Mouse (Mus musculus) intestine, postnatal 0 days (tissue): ENCODE measurements at regions not wholly inside any gene's neighbourhood (a gene's known extent, or its start where the extent isn't known, plus 50 kb on each side); places are given as distances from the start of the nearest gene placed in this dataset.
A peak's percentile ranks its signal among the peaks of the same experiment; 100 is the strongest.
"Not testable (repeated sequence)": the region's sequence is repeated elsewhere in the genome, so short reads cannot be mapped to it uniquely, and the experiment has no call there.

ENCODE experiments used
- ATAC-seq: fragments of 200-750 bp; cut with Nextera tagmentation; 2 replicates; pipeline ENCODE4 v1.8.0; 2017; ENCODE audit warnings: mild to moderate bottlenecking, moderate TSS enrichment, moderate library complexity
- H3K27ac ChIP-seq: fragments of 300-500 bp; sonication (generic); 2 replicates; pipeline ENCODE4 v1.5.1; 2014; ENCODE audit warnings: mild to moderate bottlenecking, low read depth, low read length, moderate library complexity
- H3K27me3 ChIP-seq: fragments of 300-500 bp; sonication (generic); replicated peaks from 2 replicates; pipeline ENCODE4 v1.6.1; 2014; ENCODE audit warnings: low read length, mixed read lengths; ENCODE audit not compliant: control insufficient read depth, insufficient read depth
- H3K36me3 ChIP-seq: fragments of 300-500 bp; sonication (generic); 2 replicates; pipeline ENCODE4 v1.6.1; 2014; ENCODE audit warnings: mild to moderate bottlenecking, moderate library complexity; ENCODE audit not compliant: control insufficient read depth, insufficient read depth
- H3K4me1 ChIP-seq: fragments of 300-500 bp; sonication (generic); replicated peaks from 2 replicates; pipeline ENCODE4 v1.6.1; 2014; ENCODE audit warnings: antibody characterized with exemption, low read length, mixed read lengths; ENCODE audit not compliant: control insufficient read depth, insufficient read depth
- H3K4me2 ChIP-seq: fragments of 300-500 bp; sonication (generic); replicated peaks from 2 replicates; pipeline ENCODE4 v1.6.1; 2014; ENCODE audit warnings: low read depth, mild to moderate bottlenecking, moderate library complexity
- H3K4me3 ChIP-seq: fragments of 300-500 bp; sonication (generic); 2 replicates; pipeline ENCODE4 v1.5.1; 2014; ENCODE audit warnings: low read depth, low read length
- H3K9ac ChIP-seq: fragments of 300-500 bp; sonication (generic); 2 replicates; pipeline ENCODE4 v1.6.1; 2014; ENCODE audit warnings: mild to moderate bottlenecking, low read depth, low read length
- H3K9me3 ChIP-seq: fragments of 300-500 bp; sonication (generic); 2 replicates; pipeline ENCODE4 v1.6.1; 2016; ENCODE audit warnings: mixed run types; ENCODE audit not compliant: control insufficient read depth
- CTCF ChIP-seq: sonication (generic); IDR thresholded peaks from 2 replicates; pipeline ENCODE4 v1.5.1; 2016; ENCODE audit warnings: low read depth, mild to moderate bottlenecking, control low read depth, antibody characterized with exemption, moderate library complexity
- WGBS: fragments of 180-500 bp; shearing (Covaris S2); extraction: QIAGEN DNeasy Blood & Tissue Kit; methylation state at CpG from one replicate; pipeline ENCODE4 v1.1.7; 2014; 5-methylcytosine and 5-hydroxymethylcytosine counted together

DNA sequence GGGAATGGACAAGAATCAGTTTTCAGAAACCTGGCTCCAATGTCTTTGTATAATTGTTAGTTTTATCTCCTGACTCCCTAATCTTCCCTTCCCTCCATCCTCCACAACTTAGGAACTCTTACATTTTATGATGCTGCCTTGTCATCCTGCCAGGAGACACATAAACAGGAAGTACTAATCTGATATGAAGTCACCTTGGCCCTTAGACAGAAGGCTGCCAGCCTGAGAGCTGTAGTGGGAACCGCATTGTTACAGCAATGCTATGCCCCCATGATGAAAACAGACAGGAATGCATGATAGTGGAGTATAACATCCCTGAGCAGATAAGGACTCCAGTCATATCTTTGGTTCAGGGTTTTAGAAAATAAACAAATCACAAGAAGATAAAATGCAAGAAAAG is 734.8 kb upstream of the 4930452B06Rik start:
- H3K9me3 ChIP-seq = no peaks in the 10 kb centered on the region
- no peak for TF ChIP-seq CTCF
- H3K27me3 ChIP-seq = no peaks in the 10 kb centered on the region
- no peak overlapping the region for H3K27ac ChIP-seq
- H3K9ac ChIP-seq = no peak overlapping the region
- H3K4me3 ChIP-seq = no peak overlapping the region
- no peaks in the 10 kb centered on the region for H3K36me3 ChIP-seq
- no peak for ATAC-seq
- WGBS = 60% methylated on average over 1 of the region's 1 CpGs
- no peaks in the 10 kb centered on the region for H3K4me1 ChIP-seq
- H3K4me2 ChIP-seq = no peak overlapping the region

DNA sequence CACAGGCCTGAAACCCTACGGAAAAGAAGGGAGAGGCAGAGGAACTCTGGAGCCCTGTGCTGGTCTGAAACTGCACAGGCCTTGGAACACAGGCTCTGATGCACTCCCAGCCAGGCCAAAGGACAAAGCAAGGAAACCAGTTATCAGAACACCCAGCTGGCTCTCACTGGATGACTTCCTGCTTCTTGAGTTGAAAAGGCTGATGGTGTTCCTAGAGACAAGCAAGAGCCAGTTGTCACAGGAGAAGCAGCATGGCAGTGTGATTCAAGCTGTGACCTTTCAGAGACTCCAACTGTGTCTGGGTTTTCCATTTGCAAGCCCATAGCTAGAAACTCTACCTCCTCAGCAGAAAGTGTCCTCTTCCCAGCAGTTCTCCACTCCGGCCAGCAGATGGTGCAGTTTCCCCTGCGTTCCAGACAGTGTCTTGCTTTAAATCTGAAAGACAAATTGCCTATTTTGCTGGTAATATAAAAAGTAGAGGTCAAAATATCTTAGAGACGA is 727.3 kb upstream of the 4930452B06Rik start:
- Histone ChIP-seq H3K27me3 (no peaks in the 10 kb centered on the region), H3K27ac (no peak overlapping the region), H3K36me3 (no peaks in the 10 kb centered on the region), H3K4me1 (no peaks in the 10 kb centered on the region), H3K9ac (no peak overlapping the region), H3K9me3 (no peaks in the 10 kb centered on the region), H3K4me3 (no peak overlapping the region), H3K4me2 (no peak overlapping the region)
- 14% methylated on average over 4 of the region's 4 CpGs for WGBS
- ATAC-seq = no peak
- peak; percentile 88 for TF ChIP-seq CTCF

- H3K4me3 ChIP-seq, H3K4me1 ChIP-seq, H3K27me3 ChIP-seq, H3K4me2 ChIP-seq, H3K36me3 ChIP-seq, H3K9ac ChIP-seq, H3K9me3 ChIP-seq, ATAC-seq, H3K27ac ChIP-seq: not testable (repeated sequence)
- WGBS = 94% methylated on average over 5 of the region's 5 CpGs
These were observed 724.0 kb upstream of the 4930452B06Rik start for GRCm38 (mm10) chr14:9389878-9390536.

DNA sequence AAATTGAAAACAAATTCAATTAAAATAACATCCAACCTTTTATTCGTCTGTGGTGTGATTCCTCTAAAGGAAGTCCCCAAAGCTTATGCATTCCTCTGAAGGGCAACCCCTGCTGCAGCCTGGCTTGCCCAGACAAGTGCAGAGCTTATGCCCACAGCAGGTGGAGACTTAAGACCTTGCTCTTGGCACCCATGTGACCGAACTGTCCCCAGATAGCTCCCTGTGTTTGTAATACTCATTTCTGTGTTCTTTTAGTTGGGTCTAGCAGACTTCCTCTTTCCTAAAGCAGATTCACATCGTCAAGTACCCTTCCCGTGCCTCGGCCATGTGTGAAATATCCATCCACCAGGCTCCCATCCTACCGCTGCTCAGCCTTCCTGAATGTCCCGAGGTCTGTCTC is 723.1 kb upstream of the 4930452B06Rik start:
- H3K4me1 ChIP-seq = no peaks in the 10 kb centered on the region
- 77% methylated on average over 7 of the region's 7 CpGs for WGBS

More for the DNA sequence above, 723.1 kb upstream of the 4930452B06Rik start:
- ATAC-seq = no peak
- no peak for TF ChIP-seq CTCF
- H3K36me3 ChIP-seq = no peaks in the 10 kb centered on the region
- H3K9ac ChIP-seq = no peak overlapping the region
- no peak overlapping the region for H3K4me2 ChIP-seq
- no peak overlapping the region for H3K27ac ChIP-seq
- no peaks in the 10 kb centered on the region for H3K9me3 ChIP-seq
- no peaks in the 10 kb centered on the region for H3K27me3 ChIP-seq
- no peak overlapping the region for H3K4me3 ChIP-seq
